Mouse (Mus musculus): ENCODE measurements around the gene Mup8.
"Not testable (repeated sequence)": the region's sequence is repeated elsewhere in the genome, so short reads cannot be mapped to it uniquely, and the experiment has no call there.

Mup8 gene

DNA sequence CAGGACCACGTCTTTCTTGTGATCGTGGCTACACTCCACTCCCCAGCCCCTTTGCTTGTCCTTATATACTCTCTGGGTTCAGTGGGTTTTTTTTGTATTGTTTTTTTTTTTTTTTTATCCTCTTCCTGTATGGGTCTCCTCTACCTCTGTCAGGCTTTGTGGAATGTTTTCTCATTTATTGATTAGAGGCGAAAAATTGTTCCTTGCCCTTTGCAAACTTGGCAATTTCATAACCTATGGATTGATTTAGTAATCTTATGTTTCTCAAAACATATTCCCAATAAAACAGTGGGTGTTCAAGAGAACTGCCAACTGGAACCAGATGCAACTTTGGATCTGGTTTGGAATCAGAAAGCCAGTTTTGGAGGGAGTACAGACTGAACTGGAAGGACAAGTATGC lies at the start of gene Mup8:
TSS of gene Mup8 (minus strand) at position 101 of the 400 bp plus-strand sequence.
- not testable (repeated sequence) for DNase-seq (ENCODE audit: low spot score)

DNA sequence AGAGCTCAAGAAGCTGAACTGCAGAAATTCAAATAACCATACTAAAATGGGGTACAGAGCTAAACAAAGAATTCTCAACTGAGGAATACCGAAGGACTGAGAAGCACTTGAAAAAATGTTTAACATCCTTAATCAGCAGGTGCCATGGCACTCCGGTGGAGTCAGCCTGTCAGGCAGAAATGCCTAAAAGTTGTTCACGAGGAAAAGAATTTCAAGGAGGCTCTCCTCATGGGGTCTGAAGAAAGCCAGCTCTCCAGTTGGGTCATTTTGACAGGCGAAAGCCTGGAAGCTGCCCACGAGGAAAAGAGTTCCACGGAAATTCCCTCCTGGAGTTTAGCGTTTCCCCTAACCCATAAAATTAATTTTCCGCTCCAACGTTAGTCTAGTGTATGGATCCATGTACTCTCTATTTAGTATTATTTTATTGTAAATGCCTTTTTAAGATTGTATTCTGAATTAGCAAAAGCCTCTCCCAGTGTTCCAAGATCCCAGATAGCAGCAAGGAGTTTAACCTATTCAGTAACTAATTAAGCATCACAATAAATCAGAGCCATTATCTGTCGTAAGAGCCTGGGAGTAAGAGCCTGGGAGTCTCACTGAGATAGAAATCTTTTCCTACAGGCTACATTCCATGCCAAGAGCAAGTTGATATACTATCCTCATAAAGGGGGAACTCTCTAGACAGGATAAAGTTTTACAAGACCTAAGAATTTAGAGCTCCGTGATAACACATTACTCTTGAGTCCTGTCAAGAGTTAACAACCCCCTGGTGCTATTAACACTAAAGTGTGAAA lies 43.8 kb upstream of the Mup8 start:
- DNase-seq (ENCODE audit: low spot score): not testable (repeated sequence)

DNA sequence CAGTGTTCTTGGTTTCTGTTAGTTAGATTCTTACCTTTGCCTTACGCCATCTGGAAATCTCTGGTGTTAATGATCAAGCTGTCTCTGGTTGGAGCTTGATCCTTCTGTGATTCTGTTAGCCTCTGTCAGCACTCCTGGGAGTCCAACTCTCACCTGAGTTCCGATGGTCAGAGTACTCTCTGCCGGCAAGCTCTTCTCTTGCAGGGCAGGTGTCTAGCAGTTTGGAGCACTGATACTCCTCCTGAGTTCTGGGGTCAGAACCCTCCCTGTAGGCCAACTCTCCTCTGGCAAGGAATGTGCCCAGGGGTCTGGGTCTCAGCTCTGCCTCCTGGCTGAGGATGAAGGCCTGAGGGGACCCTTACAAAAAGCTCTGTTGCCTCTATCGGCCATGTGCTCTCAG lies 40.3 kb upstream of the Mup8 start:
- not testable (repeated sequence) for DNase-seq (ENCODE audit: low spot score)
